In genomic region chr13:73723081-73723668, GRCm38 (mm10) we compare ENCODE assay signal across 9 mouse cellular contexts. TPM values are rescaled to one million over a fixed set of nuclear protein-coding genes. Genes with fewer than 3 reads are reported as not detected.
DNase-seq lines count a peak whose midpoint lies in the region; ATAC-seq and TF ChIP-seq lines count a peak whose summit lies in the region.
"Had no signal": no experiment of that assay in that cellular context is flagged by ENCODE, and none has a peak within 500 bp of the region (broad histone marks: within the 10 kb centered on the region; RNA-seq: fewer than 3 reads in every experiment).

No protein-coding gene starts in this region.

- intact Hi-C loops in heart, postnatal 14 days (cut with DNase I): loop anchor here (10.0 kb wide), 1 partner anchor 582 kb away; no protein-coding TSS in a partner anchor

- ATAC-seq in midbrain, embryonic 11.5 days (ENCODE audit: low FRiP score): no peak

- no peaks in the 10 kb centered on the region for H3K79me2 ChIP-seq in CH12.LX (replicated peaks; ENCODE audit: control insufficient read depth, extremely low read depth, insufficient read depth, poor library complexity, severe bottlenecking)

- in situ Hi-C loops in CH12.LX (cut with MboI; ENCODE audit: low pct_ligation_motif_present, low pct_unique_long_range_greater_than_20kb, low sequenced_read_pairs): loop anchor here (10.0 kb wide), 2 partner anchors 102 to 192 kb away; no protein-coding TSS in a partner anchor

- 0 out of 4 replicates have a peak, but pooled peaks cover 0 to 2% of the 10 kb centered on the region in 2 experiments for H3K4me1 ChIP-seq in CH12.LX (ENCODE audit: control insufficient read depth in 1 of 2, insufficient read depth in 2 of 2)
- H3K4me1 ChIP-seq in cortical plate, adult 2 months (ENCODE audit: control insufficient read depth, insufficient read depth, low read length): no peaks in the 10 kb centered on the region
- no peaks in the 10 kb centered on the region for H3K4me1 ChIP-seq in midbrain, embryonic 11.5 days (ENCODE audit: control insufficient read depth, insufficient read depth, low read length)

- no peaks in the 10 kb centered on the region for H3K36me3 ChIP-seq in CH12.LX (replicated peaks in 1 of 2; ENCODE audit: control insufficient read depth in 1 of 2, insufficient read depth in 1 of 2, low read length in 1 of 2)
- no peaks in the 10 kb centered on the region for H3K36me3 ChIP-seq in midbrain, embryonic 11.5 days (ENCODE audit: control insufficient read depth, insufficient read depth, low read length)

- no peak overlapping the region for H3K4me2 ChIP-seq in CH12.LX (ENCODE audit: insufficient read depth, low read depth, poor library complexity, severe bottlenecking)
- H3K4me2 ChIP-seq in midbrain, embryonic 11.5 days: no peak overlapping the region

- H3K9ac ChIP-seq in CH12.LX (ENCODE audit: insufficient read depth, low read depth): no peak overlapping the region
- H3K9ac ChIP-seq in midbrain, embryonic 11.5 days (ENCODE audit: low read length): no peak overlapping the region

- TF ChIP-seq RAD21 in CH12.LX (IDR thresholded peaks at IDR 0.05; ENCODE audit: low read depth, low read length): peak; percentile 54

- H3K4me3 ChIP-seq in CH12.LX (replicated peaks in 1 of 3; ENCODE audit: low read depth in 2 of 3, low read length in 2 of 3, poor library complexity in 1 of 3): no peak overlapping the region
- H3K4me3 ChIP-seq in cortical plate, adult 2 months (ENCODE audit: insufficient read depth, low read length): no peak overlapping the region
- no peak overlapping the region for H3K4me3 ChIP-seq in layer of hippocampus, adult 2 months
- no peak overlapping the region for H3K4me3 ChIP-seq in midbrain, embryonic 11.5 days (ENCODE audit: low read depth, low read length)

- no peaks in the 10 kb centered on the region for H3K9me3 ChIP-seq in CH12.LX (replicated peaks; ENCODE audit: low read length)
- H3K9me3 ChIP-seq in midbrain, embryonic 11.5 days (ENCODE audit: control insufficient read depth, low read length): no peaks in the 10 kb centered on the region

- TF ChIP-seq POLR2A in CH12.LX (IDR thresholded peaks at IDR 0.05; ENCODE audit: low read depth, low read length): no peak
- no peak for TF ChIP-seq POLR2A in cortical plate, adult 2 months (IDR thresholded peaks at IDR 0.05; ENCODE audit: extremely low read depth, insufficient read depth, low read length)

- TF ChIP-seq CTCF in CH12.LX (conservative IDR thresholded peaks at IDR 0.05 in 1 of 2, IDR thresholded peaks at IDR 0.05 in 1 of 2; ENCODE audit: low read depth in 2 of 2, low read length in 2 of 2): peak; percentile 18 to 71; a peak in 2 of 4 replicates
- TF ChIP-seq CTCF in cortical plate, adult 2 months (IDR thresholded peaks at IDR 0.05; ENCODE audit: extremely low read depth, insufficient read depth, low read length): peak; percentile 55
- TF ChIP-seq CTCF in layer of hippocampus, adult 2 months (conservative IDR thresholded peaks at IDR 0.05): peak; percentile 83

- no peak for TF ChIP-seq EP300 in CH12.LX (IDR thresholded peaks at IDR 0.05; ENCODE audit: low read length)

- dilution Hi-C loops in CH12.LX (cut with MboI; ENCODE audit: extremely low pct_ligation_motif_present, extremely low pct_unique_long_range_greater_than_20kb, low sequenced_read_pairs): no loop called here

- WGBS in midbrain, embryonic 11.5 days: 46% methylated on average over 8 of the region's 8 CpGs

- peaks cover 5% of the 10 kb centered on the region for H3K27me3 ChIP-seq in CH12.LX (replicated peaks)
- no peaks in the 10 kb centered on the region for H3K27me3 ChIP-seq in midbrain, embryonic 11.5 days (ENCODE audit: control insufficient read depth, insufficient read depth, low read length)

- no peak overlapping the region for H3K27ac ChIP-seq in CH12.LX (ENCODE audit: insufficient read depth, low read depth)
- no peak overlapping the region for H3K27ac ChIP-seq in cortical plate, adult 2 months (ENCODE audit: insufficient read depth, low read length)
- no peak overlapping the region for H3K27ac ChIP-seq in layer of hippocampus, adult 2 months
- H3K27ac ChIP-seq in midbrain, embryonic 11.5 days (ENCODE audit: low read depth, low read length): no peak overlapping the region

- DNase-seq in cerebellum, postnatal 14 days: peak; percentile 61 to 64
- no peak for DNase-seq in cerebellum, adult 11 months
- DNase-seq in CH12.LX (ENCODE audit: extremely low read depth): no peak
- peak; percentile 49 to 67 for DNase-seq in heart, postnatal 14 days
- peak; percentile 20 to 42 for DNase-seq in layer of hippocampus, adult 2 months (ENCODE audit: low spot score in 2 of 2)
- peak; percentile 84 for DNase-seq in midbrain, embryonic 11.5 days (ENCODE audit: low spot score, missing footprints)
- peak; percentile 40 to 66 for DNase-seq in thymus, postnatal 10 days (ENCODE audit: low spot score in 2 of 2)

TF ChIP-seq in CH12.LX, 34 proteins besides CTCF, POLR2A, EP300 and RAD21:
- TF ChIP-seq NRF1 (IDR thresholded peaks at IDR 0.05; ENCODE audit: low read depth, low read length): no peak
- peak; percentile 61 for TF ChIP-seq SMC3 (IDR thresholded peaks at IDR 0.05; ENCODE audit: low read depth, low read length)

RNA-seq across cellular contexts. Expression of gene Slc12a7, which starts 9.7 kb away (rescaled TPM):
- total RNA-seq in CH12.LX (2012; rRNA removed) (2.5 and 2.6 TPM in 2 replicates), CH12.LX (2014; rRNA removed) (0.92 and 1.0 TPM in 2 replicates)
- polyA plus RNA-seq in CH12.LX (2012; ENCODE audit: insufficient read length, low read depth): 2.6 and 5.8 TPM in 2 replicates
- 5.8 and 6.0 TPM in 2 replicates for polyA plus RNA-seq in cortical plate, adult 2 months (2012; rRNA removed)
- total RNA-seq in heart, postnatal 14 days (2021): 100 to 1,000 TPM; 151 to 165 TPM
- 1 to 10 TPM; 7.0 to 8.7 TPM for total RNA-seq in layer of hippocampus, adult 2 months (2021)
- 34.3 and 38.2 TPM in 2 replicates for polyA plus RNA-seq in midbrain, embryonic 11.5 days (2014; fragmentation: Nextera tagmentation; extraction: Ambion mirVana)

RNA-seq across cellular contexts. Expression of gene Slc6a19, which starts 18.5 kb away (rescaled TPM):
- total RNA-seq in CH12.LX (2012; rRNA removed): 0.13 TPM in 1 of 2 replicates, not detected in the other
- total RNA-seq in CH12.LX (2014; rRNA removed): not detected in 2 replicates
- polyA plus RNA-seq in CH12.LX (2012; ENCODE audit: insufficient read length, low read depth): 0.13 TPM in 1 of 2 replicates, not detected in the other
- 0.28 and 0.79 TPM in 2 replicates for polyA plus RNA-seq in cortical plate, adult 2 months (2012; rRNA removed)
- total RNA-seq in heart, postnatal 14 days (2021): under 1 TPM in 1 of 2 experiments, not detected in 1; 0.12 TPM
- not detected for total RNA-seq in layer of hippocampus, adult 2 months (2021)
- 0.14 and 0.17 TPM in 2 replicates for polyA plus RNA-seq in midbrain, embryonic 11.5 days (2014; fragmentation: Nextera tagmentation; extraction: Ambion mirVana)

RNA-seq across cellular contexts. Expression of gene Slc6a18, which starts 45.4 kb away (rescaled TPM):
- total RNA-seq in CH12.LX (2012; rRNA removed) (not detected in 2 replicates), CH12.LX (2014; rRNA removed) (not detected in 2 replicates)
- not detected in 2 replicates for polyA plus RNA-seq in CH12.LX (2012; ENCODE audit: insufficient read length, low read depth)
- polyA plus RNA-seq in cortical plate, adult 2 months (2012; rRNA removed): 0.02 TPM in 1 of 2 replicates, not detected in the other
- not detected for total RNA-seq in heart, postnatal 14 days (2021)
- total RNA-seq in layer of hippocampus, adult 2 months (2021): not detected
- not detected in 2 replicates for polyA plus RNA-seq in midbrain, embryonic 11.5 days (2014; fragmentation: Nextera tagmentation; extraction: Ambion mirVana)
- polyA plus RNA-seq: heart, embryonic 16.5 days had no signal

Comparison
In these comparisons a context has a peak if more than half of its experiments do, and no peak if none do; other contexts are left out.
1. DNase-seq: peak in cerebellum, postnatal 14 days (2 of 2), heart, postnatal 14 days (2 of 2), layer of hippocampus, adult 2 months (2 of 2), midbrain, embryonic 11.5 days (single experiment) and thymus, postnatal 10 days (2 of 2); none in cerebellum, adult 11 months (single experiment) and CH12.LX (single experiment).
2. RNA of gene Slc12a7, which starts 9.7 kb away (total RNA-seq): 151 to 165 TPM in heart, postnatal 14 days; 7.0 to 8.7 TPM in layer of hippocampus, adult 2 months and 0.92 to 2.6 TPM in CH12.LX; every median in the first group is over 10 times any median in the second.
3. Peak in every context shown above with its lines, with median percentiles within 50 percentile points of each other: CTCF ChIP-seq.